Mouse (Mus musculus) left cerebral cortex, adult 11 months (tissue): ENCODE results near the gene Cnrip1.

Experiments used
- DNase-seq: peaks from one replicate; pipeline ENCODE4 v3.0.0; 2022; ENCODE audit warnings: low spot score

The Cnrip1 gene

DNA sequence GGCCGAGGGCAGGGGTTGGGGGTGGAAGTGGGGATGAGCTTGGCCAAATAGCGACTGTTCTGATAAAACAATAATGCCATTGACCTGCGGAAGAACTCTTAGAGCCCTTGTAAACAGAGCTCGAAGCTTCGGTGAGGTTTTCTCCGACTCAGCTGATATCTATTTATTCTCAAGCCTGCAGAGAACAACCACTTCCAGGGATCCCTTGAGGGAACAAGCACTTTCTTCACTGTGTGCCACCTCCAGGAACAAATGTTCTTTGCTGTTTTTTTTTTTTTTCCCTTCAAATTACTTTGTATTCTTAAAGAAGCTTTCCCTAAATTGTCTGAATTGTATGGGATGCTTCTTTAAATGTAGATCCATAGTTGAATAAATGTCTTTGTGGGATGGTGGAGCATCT lies 56.0 kb downstream of the Cnrip1 start:
- no peak for DNase-seq

DNA sequence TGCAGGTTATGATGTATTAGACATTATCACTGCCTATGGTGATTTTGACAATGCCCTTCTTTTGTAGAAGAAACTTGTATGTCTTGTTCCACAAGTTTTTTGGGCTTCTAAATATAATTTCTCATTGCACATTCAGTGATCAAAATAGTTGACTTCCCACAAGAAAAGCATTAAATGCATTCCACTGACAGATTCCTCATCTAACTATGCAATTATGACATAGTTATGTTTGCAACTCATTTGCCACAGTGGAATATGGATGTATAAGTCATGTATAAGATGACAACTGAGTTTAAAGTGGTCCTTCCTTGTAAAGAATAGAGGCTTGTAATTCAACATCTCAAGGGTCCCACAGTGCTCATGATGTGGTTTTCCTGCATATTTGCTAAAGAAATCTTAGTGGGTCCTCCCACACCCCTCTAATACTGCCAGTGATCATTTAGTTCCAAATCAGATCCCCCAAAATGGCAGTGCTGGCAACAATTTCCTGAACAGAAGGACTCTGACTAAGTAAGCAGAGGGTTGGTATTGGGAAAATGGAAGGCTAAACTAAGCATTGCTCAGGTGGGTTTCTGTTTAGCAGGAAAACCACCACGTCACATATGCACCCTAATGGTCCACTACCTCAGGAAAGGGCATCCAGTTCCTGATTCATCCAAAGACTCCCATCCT lies 61.2 kb downstream of the Cnrip1 start:
- DNase-seq: no peak

DNA sequence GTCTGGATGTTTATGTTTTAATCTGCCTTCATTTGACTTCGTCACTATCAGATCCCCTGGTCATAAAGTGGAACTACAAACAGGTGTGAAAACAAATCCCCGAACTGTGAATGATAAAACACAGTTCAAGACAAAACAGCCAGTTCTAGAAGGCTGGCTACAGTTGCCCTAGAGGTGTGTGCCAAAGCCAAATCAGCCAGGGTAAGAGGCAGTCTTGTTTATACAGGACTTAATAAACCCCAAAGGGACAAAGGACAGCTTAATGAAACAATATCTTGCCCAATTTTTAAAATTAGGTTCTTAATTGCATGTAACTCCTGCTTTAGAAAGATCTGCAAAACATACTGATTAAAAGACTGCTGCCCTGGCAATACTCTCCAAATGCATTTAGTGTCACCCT lies 75.0 kb downstream of the Cnrip1 start:
- DNase-seq: no peak
